19 mouse cellular contexts compared by ENCODE assay signal in the genomic region with DNA sequence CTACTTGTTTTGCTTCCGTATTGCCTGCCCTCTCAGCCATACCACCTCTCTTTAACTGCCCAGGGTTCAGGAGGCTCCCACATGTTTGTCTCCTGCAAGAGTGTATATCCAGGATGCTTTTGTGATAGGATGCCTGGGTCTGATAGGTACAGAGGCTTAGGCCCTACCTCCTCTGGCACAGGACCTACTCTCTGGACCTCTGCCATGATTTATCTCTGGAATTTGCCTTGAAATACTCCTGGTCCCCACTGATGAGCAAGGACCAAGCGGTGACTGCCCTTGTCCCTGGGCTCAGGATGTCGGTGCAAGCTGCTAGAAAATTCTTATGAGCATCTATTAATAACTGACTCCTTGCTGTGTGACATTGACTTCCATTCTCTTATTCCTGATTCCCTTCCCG. TPM values are rescaled to one million over a fixed set of nuclear protein-coding genes. Genes with fewer than 3 reads are reported as not detected.
DNase-seq lines count a peak whose midpoint lies in the region; ATAC-seq and TF ChIP-seq lines count a peak whose summit lies in the region.
"Had no signal": no experiment of that assay in that cellular context is flagged by ENCODE, and none has a peak within 500 bp of the region (broad histone marks: within the 10 kb centered on the region; RNA-seq: fewer than 3 reads in every experiment).

No protein-coding gene starts in this region.

- 84% methylated on average over 4 of the region's 4 CpGs for WGBS in kidney, embryonic 16.5 days
- 21% methylated on average over 4 of the region's 4 CpGs for WGBS in heart, postnatal 0 days

- no peak overlapping the region for H3K4me2 ChIP-seq in kidney, embryonic 16.5 days (replicated peaks; ENCODE audit: low read depth, low read length)
- no peak overlapping the region for H3K4me2 ChIP-seq in heart, postnatal 0 days (ENCODE audit: low read depth, low read length)
- H3K4me2 ChIP-seq: embryonic facial prominence, embryonic 12.5 days; hindbrain, embryonic 13.5 days; liver, embryonic 13.5 days; neural tube, embryonic 13.5 days; stomach, embryonic 15.5 days had no signal

- H3K4me1 ChIP-seq in kidney, embryonic 16.5 days (ENCODE audit: insufficient read depth, low read length), result 0 out of 2 replicates have a peak, but pooled peaks cover 7% of the 10 kb centered on the region
- peaks cover 18% of the 10 kb centered on the region for H3K4me1 ChIP-seq in heart, postnatal 0 days (ENCODE audit: control insufficient read depth, insufficient read depth)
- H3K4me1 ChIP-seq: hindbrain, embryonic 13.5 days; liver, embryonic 13.5 days; neural tube, embryonic 13.5 days had no signal

- TF ChIP-seq CTCF in heart, postnatal 0 days (IDR thresholded peaks at IDR 0.05; ENCODE audit: low read depth), result no peak

- H3K27me3 ChIP-seq in kidney, embryonic 16.5 days (ENCODE audit: insufficient read depth, low read length), result no peaks in the 10 kb centered on the region
- H3K27me3 ChIP-seq in heart, postnatal 0 days (ENCODE audit: control insufficient read depth, insufficient read depth, low read length), result no peaks in the 10 kb centered on the region
- H3K27me3 ChIP-seq: embryonic facial prominence, embryonic 12.5 days; hindbrain, embryonic 13.5 days; liver, embryonic 13.5 days; neural tube, embryonic 13.5 days; stomach, embryonic 15.5 days had no signal

- H3K9ac ChIP-seq in kidney, embryonic 16.5 days (replicated peaks; ENCODE audit: low read length), result no peak overlapping the region
- no peak overlapping the region for H3K9ac ChIP-seq in heart, postnatal 0 days (replicated peaks; ENCODE audit: low read depth, low read length)
- H3K9ac ChIP-seq: embryonic facial prominence, embryonic 12.5 days; hindbrain, embryonic 13.5 days; liver, embryonic 13.5 days; neural tube, embryonic 13.5 days; stomach, embryonic 15.5 days had no signal

- DNase-seq in heart, adult 18-20 months, result peak; percentile 46 to 59
- no peak for DNase-seq in heart, adult 9 months (ENCODE audit: low spot score in 2 of 2)
- DNase-seq in kidney, postnatal 14 days, result peak; percentile 42
- peak; percentile 80 for DNase-seq in adrenal gland, postnatal 14 days
- DNase-seq in heart, postnatal 0 days (ENCODE audit: low spot score), result peak; percentile 44
- no peak for DNase-seq in layer of hippocampus, adult 9-11 months
- DNase-seq in thymus, postnatal 36 days, result no peak
- DNase-seq: cerebellum, postnatal 36 days; gastrocnemius, postnatal 36 days; liver, embryonic 13.5 days; right cerebral cortex, postnatal 4 days had no signal

- H3K36me3 ChIP-seq in kidney, embryonic 16.5 days (ENCODE audit: insufficient read depth, low read length), result no peaks in the 10 kb centered on the region
- H3K36me3 ChIP-seq in heart, postnatal 0 days (replicated peaks; ENCODE audit: control insufficient read depth, insufficient read depth, low read length), result no peaks in the 10 kb centered on the region
- H3K36me3 ChIP-seq: embryonic facial prominence, embryonic 12.5 days; G1E; hindbrain, embryonic 13.5 days; liver, embryonic 13.5 days; midbrain, embryonic 10.5 days; neural tube, embryonic 13.5 days; stomach, embryonic 15.5 days had no signal

- H3K9me3 ChIP-seq in kidney, embryonic 16.5 days (ENCODE audit: low read length), result no peaks in the 10 kb centered on the region
- H3K9me3 ChIP-seq in heart, postnatal 0 days (replicated peaks; ENCODE audit: control insufficient read depth, low read length), result no peaks in the 10 kb centered on the region
- H3K9me3 ChIP-seq: embryonic facial prominence, embryonic 12.5 days; G1E; hindbrain, embryonic 13.5 days; liver, embryonic 13.5 days; midbrain, embryonic 10.5 days; neural tube, embryonic 13.5 days; stomach, embryonic 15.5 days had no signal

- TF ChIP-seq EP300 in heart, postnatal 0 days (IDR thresholded peaks at IDR 0.05; ENCODE audit: low read depth), result no peak

- ATAC-seq in kidney, embryonic 16.5 days (ENCODE audit: low FRiP score, low TSS enrichment), result no peak
- peak; percentile 88 for ATAC-seq in heart, postnatal 0 days (ENCODE audit: insufficient read depth, low read depth)
- ATAC-seq: lung, postnatal 0 days had no signal

- H3K4me3 ChIP-seq in kidney, embryonic 16.5 days (ENCODE audit: low read length), result no peak overlapping the region
- no peak overlapping the region for H3K4me3 ChIP-seq in heart, postnatal 0 days (ENCODE audit: low read depth, low read length)
- H3K4me3 ChIP-seq: embryonic facial prominence, embryonic 12.5 days; hindbrain, embryonic 13.5 days; liver, embryonic 13.5 days; midbrain, embryonic 10.5 days; neural tube, embryonic 13.5 days; stomach, embryonic 15.5 days had no signal

- H3K27ac ChIP-seq in kidney, embryonic 16.5 days (ENCODE audit: low read length), result no peak overlapping the region
- peak overlapping the region; percentile 60 for H3K27ac ChIP-seq in heart, postnatal 0 days (ENCODE audit: low read depth)
- H3K27ac ChIP-seq: embryonic facial prominence, embryonic 12.5 days; hindbrain, embryonic 13.5 days; liver, embryonic 13.5 days; midbrain, embryonic 10.5 days; neural tube, embryonic 13.5 days; stomach, embryonic 15.5 days had no signal

RNA-seq across cellular contexts. Expression of a gene that starts 12.0 kb away (rescaled TPM):
- 10 to 100 TPM; 11.2 to 13.0 TPM for total RNA-seq in heart, adult 18-20 months (2021)
- 48.9 and 52.4 TPM in 2 replicates for polyA plus RNA-seq in kidney, embryonic 16.5 days (2015; fragmentation: Nextera tagmentation; extraction: Ambion mirVana)
- total RNA-seq in adrenal gland, postnatal 14 days (2021), result 133 and 145 TPM in 2 replicates
- total RNA-seq in heart, postnatal 0 days (2014; rRNA removed; ENCODE audit: low replicate concordance), result 19.3 and 30.1 TPM in 2 replicates
- 14.9 and 15.8 TPM in 2 replicates for polyA plus RNA-seq in heart, postnatal 0 days (2015; fragmentation: Nextera tagmentation; extraction: Ambion mirVana)

RNA-seq across cellular contexts. Expression of a gene that starts 16.2 kb away (rescaled TPM):
- 1 to 10 TPM; 7.7 to 7.9 TPM for total RNA-seq in heart, adult 18-20 months (2021)
- 19.6 and 20.3 TPM in 2 replicates for polyA plus RNA-seq in kidney, embryonic 16.5 days (2015; fragmentation: Nextera tagmentation; extraction: Ambion mirVana)
- total RNA-seq in adrenal gland, postnatal 14 days (2021), result 20.8 and 23.9 TPM in 2 replicates
- 13.3 and 17.6 TPM in 2 replicates for total RNA-seq in heart, postnatal 0 days (2014; rRNA removed; ENCODE audit: low replicate concordance)
- polyA plus RNA-seq in heart, postnatal 0 days (2015; fragmentation: Nextera tagmentation; extraction: Ambion mirVana), result 10.4 and 11.0 TPM in 2 replicates

Comparison
In these comparisons a context has a peak if more than half of its experiments do, and no peak if none do; other contexts are left out.
1. DNase-seq: peak in heart, adult 18-20 months (2 of 2), kidney, postnatal 14 days (single experiment), adrenal gland, postnatal 14 days (single experiment) and heart, postnatal 0 days (single experiment); none in heart, adult 9 months (0 of 2), layer of hippocampus, adult 9-11 months (single experiment) and thymus, postnatal 36 days (0 of 2).